Mouse (Mus musculus): Measurements from ENCODE around the gene Serpinb9. TPM values are rescaled to one million over a fixed set of nuclear protein-coding genes. Genes with fewer than 3 reads are reported as not detected.
"Not testable (repeated sequence)": the region's sequence is repeated elsewhere in the genome, so short reads cannot be mapped to it uniquely, and the experiment has no call there.

The Serpinb9 gene
- total RNA-seq, 2 experiments from 2014 or later = 3.3 to 3.9 TPM

DNA sequence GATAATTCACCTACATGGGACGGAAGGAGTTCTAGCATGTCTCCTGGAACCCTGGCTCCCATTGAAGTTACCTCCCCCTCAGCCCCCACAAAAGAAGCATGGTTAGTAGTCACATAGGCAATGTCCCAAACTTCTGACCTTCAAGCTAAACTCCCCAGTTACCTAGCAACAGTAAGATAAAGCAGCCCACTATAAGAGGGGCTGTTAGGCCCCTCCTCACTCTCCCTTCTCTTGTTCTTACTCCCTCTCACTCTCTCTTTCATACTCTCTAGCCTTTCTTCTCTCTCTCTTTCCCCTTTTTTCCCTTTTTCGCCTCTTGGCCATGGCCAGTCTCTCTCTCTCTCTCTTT lies 9.2 kb upstream of the Serpinb9 start:
- DNase-seq (ENCODE audit: low spot score in 2 of 2) = no peak
- intact Hi-C loops (cut with DNase I) = no loop called here

DNA sequence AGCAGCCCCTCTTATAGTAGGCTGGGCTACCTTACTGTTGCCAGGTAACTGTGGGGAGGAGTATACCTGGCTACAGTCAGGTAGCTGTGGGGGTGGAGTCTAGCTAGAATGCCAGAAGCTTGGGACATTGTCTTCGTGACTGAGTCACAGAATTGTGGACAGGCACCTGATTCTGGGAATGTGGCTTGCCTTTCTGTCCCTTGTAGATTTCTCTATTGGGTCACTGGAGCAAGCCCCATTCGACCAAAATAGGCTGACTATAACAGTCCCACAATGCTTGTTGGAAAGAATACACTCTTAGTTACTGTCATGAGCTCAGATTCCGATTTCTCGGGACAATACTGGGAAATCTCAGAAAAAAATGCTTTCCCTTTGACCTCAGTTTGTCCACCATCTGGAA lies 8.0 kb upstream of the Serpinb9 start:
- DNase-seq (ENCODE audit: low spot score in 2 of 2) = no peak
- intact Hi-C loops (cut with DNase I) = no loop called here

DNA sequence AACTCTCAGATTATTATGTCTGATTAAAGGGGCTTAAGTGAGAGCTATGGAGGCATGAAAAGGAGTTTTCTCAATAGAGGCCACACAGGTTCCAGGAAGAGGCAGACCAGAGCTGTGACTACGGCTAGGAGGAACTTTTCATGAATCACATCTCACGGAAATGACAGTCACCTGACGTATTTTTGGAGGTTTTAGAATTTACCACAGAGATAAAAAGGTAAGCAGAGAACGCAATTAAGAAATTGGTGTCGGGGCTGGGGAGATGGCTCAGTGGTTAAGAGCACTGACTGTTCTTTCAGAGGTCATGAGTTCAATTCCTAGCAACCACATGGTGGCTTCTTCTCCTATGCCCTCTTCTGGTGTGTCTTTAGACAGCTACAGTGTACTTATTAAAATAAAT lies 1.7 kb upstream of the Serpinb9 start:
- intact Hi-C loops (cut with DNase I) = no loop called here

DNA sequence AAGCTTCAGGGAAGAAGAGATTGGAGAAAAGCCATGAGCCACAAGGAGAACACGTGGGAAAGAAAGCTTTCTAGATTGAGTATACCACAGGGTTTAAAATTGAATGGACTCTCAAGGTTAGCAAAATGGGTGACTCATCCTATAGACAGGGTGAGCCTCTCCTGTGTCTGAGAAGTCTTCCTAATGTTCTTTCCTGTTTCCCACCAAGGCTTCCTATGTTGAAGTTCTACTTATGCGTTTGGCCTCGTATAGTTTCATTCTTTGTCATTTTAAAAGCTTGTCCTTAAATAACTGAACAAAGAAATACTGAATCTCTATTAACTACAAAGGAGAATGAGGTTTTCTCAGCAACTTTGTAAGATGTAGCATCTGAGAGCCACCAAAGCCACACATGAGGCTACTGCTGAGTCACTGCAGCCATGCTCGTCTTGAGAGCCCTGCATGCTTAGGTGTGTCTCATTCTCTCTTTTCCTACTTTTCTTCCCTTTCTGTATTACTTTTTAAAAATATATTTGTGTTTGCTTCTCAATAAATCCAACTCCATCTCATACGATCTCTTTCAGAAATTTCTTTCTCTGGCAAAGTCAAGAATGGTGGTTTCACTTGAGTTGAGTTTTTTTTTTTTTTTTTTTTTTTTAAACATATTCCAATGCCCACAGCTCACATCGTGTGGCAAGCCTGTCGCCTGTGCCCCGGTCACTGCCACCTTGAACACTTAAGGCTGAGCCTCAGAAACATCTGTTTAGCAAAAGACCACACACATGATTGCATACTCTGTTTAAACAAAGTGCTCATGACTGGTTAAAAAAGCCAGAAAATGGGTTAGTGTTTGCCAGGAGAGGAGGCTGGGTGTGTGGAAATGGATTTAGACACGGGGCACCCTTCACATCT lies 718 bp downstream of the Serpinb9 start:
- no peak for DNase-seq (ENCODE audit: low spot score in 2 of 2)
- intact Hi-C loops (cut with DNase I) = no loop called here

More for the DNA sequence above, 1.7 kb upstream of the Serpinb9 start:
- DNase-seq (ENCODE audit: low spot score in 2 of 2) = no peak

DNA sequence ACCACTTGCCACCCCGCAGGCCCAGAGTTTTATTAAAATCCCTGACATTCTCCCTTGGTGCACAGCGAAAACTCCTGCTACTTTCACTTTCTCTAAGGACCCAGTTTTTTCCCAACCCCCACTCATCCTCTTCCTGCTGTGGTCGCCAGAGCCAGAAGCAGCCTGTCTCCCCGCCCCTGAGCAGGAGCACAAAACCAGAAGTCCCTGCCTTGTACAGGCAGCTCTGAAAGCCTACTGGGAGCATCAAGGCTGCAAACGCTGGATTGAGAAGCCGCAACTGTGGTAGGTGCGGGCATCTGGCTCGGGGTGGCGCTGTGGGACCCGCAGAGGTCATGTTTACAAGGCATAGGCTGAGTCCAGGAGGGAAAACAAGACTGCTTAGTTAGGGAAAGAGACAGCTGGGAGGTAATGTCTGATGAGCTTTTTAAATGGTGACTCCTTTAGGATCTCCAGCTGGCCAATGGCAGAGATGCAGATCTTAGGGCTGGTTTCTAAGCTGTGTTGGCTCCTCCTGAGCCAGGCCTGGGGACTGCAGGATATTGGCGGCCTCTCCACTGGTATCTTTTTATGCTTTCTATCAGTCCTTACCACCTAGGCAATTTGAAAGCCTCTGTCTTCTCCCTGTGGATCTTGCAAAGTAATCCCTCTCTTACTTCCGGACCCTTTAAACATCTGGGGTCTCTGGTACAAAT lies 1.5 kb downstream of the Serpinb9 start:
- DNase-seq (ENCODE audit: low spot score in 2 of 2) = peak; percentile 78 to 84
- intact Hi-C loops (cut with DNase I) = no loop called here

DNA sequence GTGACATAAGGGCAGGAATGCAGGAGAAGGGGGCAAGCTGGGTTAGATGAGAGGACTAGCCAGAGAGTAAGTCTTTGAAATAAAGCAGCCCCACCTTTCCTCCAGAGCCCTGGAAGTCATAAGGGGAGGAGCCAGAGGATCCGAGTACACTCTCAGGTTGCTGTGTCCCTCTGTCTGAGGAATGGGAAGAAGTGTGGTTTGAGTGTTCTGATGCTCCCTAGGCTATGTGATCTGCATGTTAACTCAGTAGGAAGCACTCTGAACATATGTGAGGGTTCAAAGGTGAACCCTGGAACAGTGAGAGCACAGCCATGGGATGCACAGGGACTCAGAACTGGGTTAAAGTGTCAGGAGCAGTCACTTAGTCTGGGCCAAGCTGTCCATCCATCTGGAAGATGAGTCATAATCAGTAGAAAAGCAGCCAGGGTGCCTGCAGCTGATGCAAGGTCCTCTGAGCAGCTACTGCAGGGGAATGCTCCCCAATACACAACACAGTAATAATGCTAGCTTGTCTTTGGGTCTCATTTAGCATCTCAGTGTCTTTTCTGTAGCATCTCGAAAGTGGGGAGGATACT lies 2.5 kb downstream of the Serpinb9 start:
- intact Hi-C loops (cut with DNase I) = no loop called here
- DNase-seq (ENCODE audit: low spot score in 2 of 2) = no peak

DNA sequence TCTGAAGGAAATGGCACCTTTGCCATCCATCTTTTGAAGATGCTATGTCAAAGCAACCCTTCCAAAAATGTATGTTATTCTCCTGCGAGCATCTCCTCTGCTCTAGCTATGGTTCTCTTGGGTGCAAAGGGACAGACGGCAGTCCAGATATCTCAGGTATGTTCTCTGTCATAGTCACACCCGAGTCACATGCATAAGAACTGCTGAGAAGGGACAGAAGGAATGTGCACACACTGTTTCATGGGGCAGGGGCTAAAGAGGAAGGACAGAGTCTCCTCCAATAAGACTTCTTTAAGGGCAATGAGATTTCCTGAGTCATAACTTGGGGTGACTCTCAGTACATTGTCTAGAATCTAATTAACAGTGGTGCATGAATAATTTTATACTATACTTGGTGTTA lies 3.5 kb downstream of the Serpinb9 start:
- no peak for DNase-seq (ENCODE audit: low spot score in 2 of 2)
- intact Hi-C loops (cut with DNase I) = no loop called here

DNA sequence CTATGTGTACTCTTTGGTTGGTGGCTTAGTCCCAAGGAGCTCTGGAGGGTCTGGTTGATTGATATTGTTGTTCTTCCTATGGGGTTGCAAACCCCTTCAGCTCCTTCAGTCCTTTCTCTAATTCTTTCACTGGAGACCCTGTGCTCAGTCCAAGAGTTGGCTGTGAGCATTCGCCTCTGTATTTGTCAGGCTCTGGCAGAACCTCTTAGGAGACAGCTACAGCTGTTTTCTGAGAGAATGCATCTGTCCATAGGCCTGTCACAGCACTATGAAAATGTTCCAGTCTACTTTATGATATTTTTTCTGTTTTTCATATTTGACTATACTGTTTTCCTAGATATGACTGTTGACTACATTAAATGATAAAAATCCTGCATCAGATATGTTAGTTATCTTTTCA lies 9.3 kb downstream of the Serpinb9 start:
- no peak for DNase-seq (ENCODE audit: low spot score in 2 of 2)
- intact Hi-C loops (cut with DNase I) = no loop called here

DNA sequence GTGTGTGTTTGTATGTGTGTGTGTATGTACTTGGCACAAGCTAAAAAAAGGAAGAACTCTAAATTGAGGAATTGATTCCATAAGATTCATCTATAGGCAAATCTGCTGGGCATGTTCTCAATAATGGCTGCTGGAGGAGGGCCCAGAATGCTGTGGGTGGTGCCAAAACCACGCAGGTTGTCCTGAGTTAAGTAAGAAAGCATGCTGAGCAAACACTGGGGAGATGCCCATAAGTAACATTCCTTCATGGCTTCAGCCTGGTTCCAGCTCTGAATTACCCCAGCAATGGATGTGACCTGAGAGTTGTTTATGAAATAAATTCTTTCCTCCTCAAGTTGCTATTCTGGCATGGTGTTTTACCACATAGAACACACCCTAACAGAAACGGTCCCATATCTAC lies 10.2 kb downstream of the Serpinb9 start:
- peak in 1 of 2 experiments; percentile 2 for DNase-seq (ENCODE audit: low spot score in 2 of 2)
- intact Hi-C loops (cut with DNase I) = no loop called here

DNA sequence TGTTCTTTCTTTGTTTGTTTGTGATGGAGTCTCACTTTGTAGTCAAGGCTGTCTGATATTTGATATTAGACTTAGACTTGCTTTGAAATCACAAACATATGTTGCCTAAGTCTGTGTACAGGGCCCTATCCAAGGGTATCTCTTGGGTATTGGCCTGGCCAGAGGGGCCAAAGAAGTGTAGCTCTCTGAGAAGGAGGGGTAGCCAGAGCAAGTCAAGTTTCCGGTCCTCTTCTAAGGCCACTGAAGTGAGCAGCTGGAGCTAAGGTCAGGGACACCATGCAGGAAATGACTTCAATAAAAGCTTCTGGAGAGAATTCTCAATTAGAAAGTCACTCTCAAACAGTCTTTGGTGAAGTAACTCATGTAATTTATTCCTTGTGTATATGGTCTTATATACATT lies 19.3 kb downstream of the Serpinb9 start:
- DNase-seq (ENCODE audit: low spot score in 2 of 2) = no peak
- intact Hi-C loops (cut with DNase I) = no loop called here

DNA sequence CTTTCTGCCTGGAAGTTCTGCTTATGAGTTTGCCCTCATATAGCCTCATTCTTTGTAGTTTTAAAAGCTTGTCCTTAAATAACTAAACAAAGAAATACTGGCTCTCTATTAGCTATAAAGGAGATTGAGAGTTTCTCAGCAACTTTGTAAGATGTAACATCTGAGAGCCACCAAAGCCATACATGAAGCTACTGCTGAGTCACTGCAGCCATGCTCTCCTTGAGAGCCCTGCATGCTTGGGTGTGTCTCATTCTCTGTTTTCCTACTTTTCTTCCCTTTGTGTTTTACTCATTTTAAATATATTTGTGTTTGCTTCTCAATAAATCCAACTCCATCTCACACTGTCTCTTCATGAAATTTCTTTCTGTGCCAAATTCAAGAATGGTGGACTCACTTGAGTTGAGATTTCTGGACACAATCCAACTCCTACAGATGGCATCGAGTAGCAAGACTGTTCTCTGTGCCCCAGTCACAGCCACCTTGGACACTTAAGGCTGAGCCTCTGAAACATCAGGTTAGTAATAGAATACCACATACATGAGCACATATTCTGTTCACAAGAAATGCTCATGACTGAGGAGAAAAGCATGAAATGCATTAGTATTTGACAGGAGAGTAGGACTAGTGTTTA lies 23.5 kb downstream of the Serpinb9 start:
- intact Hi-C loops (cut with DNase I) = no loop called here
- no peak for DNase-seq (ENCODE audit: low spot score in 2 of 2)

DNA sequence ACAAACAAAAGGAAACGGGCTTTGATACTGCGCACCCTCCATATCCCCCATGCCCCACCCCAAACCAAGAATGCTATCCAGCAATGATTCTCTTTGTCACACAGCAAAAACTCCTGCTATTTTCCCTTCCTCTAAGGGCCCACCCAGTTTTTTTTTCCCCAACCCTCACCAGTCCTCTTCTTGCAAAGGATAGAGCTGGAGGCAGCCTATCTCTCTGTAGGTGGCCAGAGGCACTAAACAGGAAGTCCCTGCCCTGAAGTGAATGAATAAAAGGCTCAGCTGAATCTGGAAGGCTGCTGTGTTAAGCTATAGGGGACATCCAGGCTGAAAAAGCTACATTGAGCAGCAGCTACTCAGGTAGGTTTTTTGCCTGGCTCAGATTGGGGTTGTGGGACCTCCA lies 24.2 kb downstream of the Serpinb9 start, which contains the start of gene Serpinb9b:
Serpinb9b (plus strand) TSS at position 173 of the 400 bp plus-strand sequence.
- no peak for DNase-seq (ENCODE audit: low spot score in 2 of 2)
- intact Hi-C loops (cut with DNase I) = no loop called here

DNA sequence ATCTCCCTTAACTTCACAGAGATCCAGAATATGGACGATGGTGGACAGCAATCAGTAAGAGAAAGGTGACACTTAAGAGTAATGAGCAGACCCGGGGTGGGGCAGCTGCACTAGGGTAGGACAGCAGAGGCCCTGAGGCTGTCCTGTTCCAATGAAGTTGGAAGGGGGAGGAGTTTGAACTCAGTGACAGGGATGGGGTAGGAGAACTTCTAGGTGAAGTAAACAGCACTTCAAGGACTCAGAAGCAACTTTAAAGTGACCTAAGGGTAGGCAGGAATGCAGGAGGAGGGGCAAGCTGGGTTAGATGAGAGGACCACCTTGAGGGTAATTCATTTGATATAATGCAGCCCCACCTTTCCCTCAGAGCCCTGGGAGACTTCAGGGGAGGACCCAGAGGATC lies 25.1 kb downstream of the Serpinb9 start:
- intact Hi-C loops (cut with DNase I) = no loop called here
- DNase-seq (ENCODE audit: low spot score in 2 of 2) = no peak

DNA sequence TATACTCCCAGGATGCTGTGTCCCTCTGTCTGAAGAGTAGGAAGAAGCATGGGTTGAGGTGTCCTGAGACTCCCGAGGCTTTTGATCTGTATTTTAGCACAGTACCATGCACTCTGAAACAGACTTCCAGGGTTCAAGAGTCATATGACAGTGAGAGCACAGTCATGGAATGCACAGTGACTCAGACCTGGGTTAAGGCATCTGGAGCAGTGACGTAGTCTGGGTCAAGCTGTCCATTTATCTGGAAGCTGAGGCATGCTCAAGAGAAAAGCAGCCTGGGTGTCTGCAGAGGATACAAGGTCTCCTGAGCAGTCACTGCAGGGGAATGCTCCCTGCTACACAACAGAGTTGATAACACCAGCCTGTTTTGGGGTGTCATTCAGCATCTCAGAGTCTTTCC lies 25.5 kb downstream of the Serpinb9 start:
- DNase-seq (ENCODE audit: low spot score in 2 of 2) = no peak
- intact Hi-C loops (cut with DNase I) = no loop called here

DNA sequence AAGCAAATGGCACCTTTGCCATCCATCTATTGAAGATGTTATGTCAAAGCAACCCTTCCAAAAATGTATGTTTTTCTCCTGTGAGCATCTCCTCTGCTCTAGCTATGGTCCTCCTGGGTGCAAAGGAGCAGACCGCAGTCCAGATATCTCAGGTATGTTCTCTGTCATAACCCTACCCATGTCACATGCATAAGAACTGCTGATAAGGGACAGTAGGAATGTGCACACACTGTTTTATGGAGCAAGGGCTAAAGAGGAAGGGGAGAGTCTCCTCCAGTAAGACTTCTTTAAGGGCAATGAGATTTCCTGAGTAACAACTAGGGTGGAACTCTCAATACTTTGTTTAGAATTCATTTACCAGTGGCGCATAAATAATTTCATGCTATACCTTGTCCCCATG lies 26.4 kb downstream of the Serpinb9 start:
- intact Hi-C loops (cut with DNase I); DNase-seq (ENCODE audit: low spot score in 2 of 2): not testable (repeated sequence)

DNA sequence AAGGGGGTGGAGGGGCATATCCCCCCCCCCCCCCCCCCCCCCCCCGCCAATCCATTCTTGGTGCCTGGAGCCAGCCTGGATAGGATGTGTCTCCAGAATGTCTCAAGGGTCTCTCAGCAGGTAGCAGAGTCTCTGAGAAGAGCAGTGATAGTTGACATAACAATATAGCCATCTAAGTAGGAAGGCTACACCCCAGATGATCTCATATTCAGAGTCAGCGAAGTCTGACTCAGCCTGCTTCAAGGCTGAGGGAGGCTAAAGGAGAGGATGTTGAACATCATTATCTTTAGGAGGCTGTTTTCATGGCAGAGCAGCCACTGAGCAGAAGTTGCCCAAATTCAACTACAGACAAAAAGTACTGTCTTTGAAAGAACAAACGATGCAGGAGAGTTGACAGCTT lies 27.2 kb downstream of the Serpinb9 start:
- DNase-seq (ENCODE audit: low spot score in 2 of 2) = no peak
- intact Hi-C loops (cut with DNase I) = no loop called here

DNA sequence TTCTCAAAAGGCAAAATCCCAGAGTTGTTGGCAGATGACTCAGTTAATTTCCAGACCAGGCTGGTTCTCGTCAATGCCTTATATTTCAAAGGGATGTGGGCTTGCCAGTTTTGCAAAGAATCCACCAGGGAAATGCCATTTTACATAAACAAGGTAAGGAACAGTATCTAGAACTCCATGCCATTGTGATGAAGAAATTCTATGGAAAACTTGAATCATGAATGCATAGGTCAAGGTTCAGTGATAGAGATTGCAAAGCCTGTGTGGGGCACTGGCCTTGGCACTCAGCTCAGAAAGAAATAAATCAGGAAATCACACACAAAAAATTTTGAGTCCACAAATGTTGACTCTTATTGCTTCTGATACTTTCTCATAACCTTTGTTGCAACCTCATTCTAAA lies 32.5 kb downstream of the Serpinb9 start:
- DNase-seq (ENCODE audit: low spot score in 2 of 2) = no peak
- intact Hi-C loops (cut with DNase I) = no loop called here

DNA sequence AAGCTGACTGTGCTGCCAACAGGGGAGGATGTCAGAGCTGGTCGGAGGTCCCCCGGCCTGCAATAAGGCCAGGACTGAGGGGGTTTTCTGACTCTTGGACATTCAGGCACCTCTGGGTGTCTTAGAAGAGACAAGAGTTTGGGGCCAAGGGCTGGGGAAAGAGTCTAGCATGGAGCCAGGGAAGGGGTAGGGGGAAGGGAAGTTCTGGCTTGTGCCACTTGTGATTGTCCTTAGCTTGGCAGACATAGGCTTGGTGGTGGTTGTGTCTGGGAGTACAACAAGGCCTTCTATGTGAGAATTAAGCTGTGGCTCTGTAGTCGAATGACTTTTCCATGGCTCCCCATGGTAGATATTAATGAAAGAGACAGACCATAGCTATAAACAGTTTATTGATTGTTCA lies 40.5 kb downstream of the Serpinb9 start:
- no peak for DNase-seq (ENCODE audit: low spot score in 2 of 2)
- intact Hi-C loops (cut with DNase I) = no loop called here

DNA sequence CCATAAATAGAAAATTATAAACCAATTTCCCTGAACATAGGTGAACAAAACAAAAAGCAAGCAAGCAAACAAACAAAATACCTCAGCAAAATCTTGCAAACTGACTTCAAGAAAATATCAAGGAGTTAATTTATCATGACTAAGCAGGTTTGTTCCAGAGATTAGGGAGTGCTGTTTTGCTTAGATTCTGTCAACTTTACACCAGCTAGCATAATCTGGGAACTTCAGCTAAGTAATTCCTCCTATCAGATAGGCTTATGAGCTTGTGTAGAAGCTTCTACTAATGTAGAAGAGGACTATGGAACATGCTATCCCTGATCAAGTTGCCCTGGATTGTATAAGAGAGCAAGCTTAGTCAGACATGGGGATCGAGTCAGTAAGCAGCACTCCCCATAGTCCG lies 44.2 kb downstream of the Serpinb9 start:
- intact Hi-C loops (cut with DNase I) = no loop called here
- DNase-seq (ENCODE audit: low spot score in 2 of 2) = no peak

DNA sequence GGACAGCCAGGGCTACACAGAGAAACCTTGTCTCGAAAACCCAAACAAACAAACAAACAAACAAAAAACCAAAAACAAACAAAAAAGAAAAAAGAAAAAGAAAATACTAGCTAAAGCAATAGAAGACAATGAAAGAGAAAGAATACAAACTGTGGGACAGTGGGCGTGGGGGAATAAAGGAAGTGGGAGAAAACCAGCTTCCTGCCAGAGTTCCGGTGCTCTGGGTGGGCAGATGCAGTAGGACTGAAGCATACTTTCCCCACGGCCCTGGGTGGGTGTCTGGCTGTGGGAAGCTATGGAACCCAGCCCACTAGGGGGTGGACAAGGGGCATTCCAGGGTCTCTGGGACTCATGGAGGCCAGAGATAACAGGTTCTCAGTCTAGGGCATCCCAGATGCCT lies 45.1 kb downstream of the Serpinb9 start:
- DNase-seq (ENCODE audit: low spot score in 2 of 2) = no peak
- intact Hi-C loops (cut with DNase I) = no loop called here
